Mouse (Mus musculus) megakaryocyte, embryonic 14.5 days (primary cell): ENCODE results near the gene Krtap4-16.

Experiments
- FLI1 ChIP-seq: IDR thresholded peaks from 2 replicates; pipeline ENCODE4 v1.6.1; 2012; ENCODE audit warnings: low read length, inconsistent platforms, mixed read lengths
- GATA1 ChIP-seq: IDR thresholded peaks from 3 replicates; pipeline ENCODE4 v1.6.1; 2012; ENCODE audit warnings: mixed read lengths, low read length, inconsistent platforms, borderline replicate concordance

DNA sequence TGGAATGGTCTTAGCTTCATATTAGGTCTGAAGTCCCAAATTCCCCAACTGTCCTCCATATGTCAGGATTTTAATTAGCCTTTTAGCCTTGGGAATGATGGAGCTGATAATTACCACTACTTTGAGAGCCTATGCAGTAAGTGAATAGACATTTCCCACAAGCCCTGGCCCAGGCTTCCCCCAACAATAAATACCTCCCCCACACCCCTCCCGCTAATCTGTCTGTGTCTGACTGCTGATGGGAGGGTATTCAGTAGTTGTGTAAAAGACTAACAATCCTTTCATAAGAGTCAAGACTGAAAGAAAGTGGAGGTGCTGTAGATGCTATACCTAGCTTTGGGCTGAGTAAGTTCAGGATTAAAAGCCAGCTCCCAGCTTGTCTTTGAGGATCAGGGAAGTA lies 9.2 kb downstream of the Krtap4-16 start:
- TF ChIP-seq GATA1 (no peak), FLI1 (no peak)
